Mouse (Mus musculus) CH12.LX (cell line): ENCODE measurements around the gene Foxp1. TPM values are rescaled to one million over a fixed set of nuclear protein-coding genes. Genes with fewer than 3 reads are reported as not detected.

Experiments used
- DNase-seq: peaks from one replicate; pipeline ENCODE4 v3.0.0-alpha.2; 2013; ENCODE audit errors: extremely low read depth
- H3K27ac ChIP-seq: 2 replicates; pipeline ENCODE4 v1.5.1; 2012; ENCODE audit warnings: low read depth, mild to moderate bottlenecking, control low read depth, moderate library complexity; ENCODE audit not compliant: insufficient read depth
- H3K27me3 ChIP-seq: replicated peaks from 2 replicates; pipeline ENCODE3; 2012; ENCODE audit warnings: inconsistent platforms
- H3K36me3 ChIP-seq, 2 experiments: replicated peaks in 1 of 2; 2 replicates each; pipeline versions ENCODE3 to v1.6.1; 2012; ENCODE audit warnings: inconsistent platforms in 1 of 2, low read length in 1 of 2, mild to moderate bottlenecking in 1 of 2, mixed read lengths in 1 of 2, moderate library complexity in 1 of 2; ENCODE audit not compliant: control insufficient read depth in 1 of 2, insufficient read depth in 1 of 2
- H3K4me1 ChIP-seq, 2 experiments: 2 replicates each; pipeline ENCODE4 v1.6.1; 2012; ENCODE audit warnings: inconsistent platforms in 1 of 2, moderate library complexity in 1 of 2; ENCODE audit not compliant: insufficient read depth in 2 of 2, control insufficient read depth in 1 of 2
- H3K4me2 ChIP-seq: 2 replicates; pipeline ENCODE4 v1.6.1; 2012; ENCODE audit warnings: low read depth, mild to moderate bottlenecking, control low read depth; ENCODE audit not compliant: poor library complexity, insufficient read depth, severe bottlenecking
- H3K4me3 ChIP-seq, 3 experiments: fragments of 150-350 bp in 1 of 3; sonication (generic) in 1 of 3; replicated peaks in 1 of 3; 2 replicates each; pipeline versions ENCODE3 to v1.5.1; 2011 to 2012; ENCODE audit warnings: low read depth in 2 of 3, low read length in 2 of 3, mild to moderate bottlenecking in 2 of 3, moderate library complexity in 2 of 3, control low read depth in 1 of 3, improper control_type of control experiment in 1 of 3, inconsistent platforms in 1 of 3, mixed read lengths in 1 of 3; ENCODE audit not compliant: poor library complexity in 1 of 3
- H3K79me2 ChIP-seq: replicated peaks from 2 replicates; pipeline ENCODE4 v1.6.1; 2012; ENCODE audit warnings: mild to moderate bottlenecking, moderate library complexity; ENCODE audit not compliant: control insufficient read depth, poor library complexity, insufficient read depth, severe bottlenecking; ENCODE audit errors: extremely low read depth
- H3K9ac ChIP-seq: 2 replicates; pipeline ENCODE4 v1.6.1; 2012; ENCODE audit warnings: low read depth, mild to moderate bottlenecking, control low read depth, moderate library complexity; ENCODE audit not compliant: insufficient read depth
- H3K9me3 ChIP-seq: replicated peaks from 2 replicates; pipeline ENCODE3; 2012; ENCODE audit warnings: low read length, inconsistent platforms, mixed read lengths
- E2F4 ChIP-seq: IDR thresholded peaks from 2 replicates; pipeline ENCODE4 v1.6.1; 2011; ENCODE audit warnings: low read depth, low read length, improper control_type of control experiment; ENCODE audit not compliant: insufficient replicate concordance
- ELF1 ChIP-seq: IDR thresholded peaks from 2 replicates; pipeline ENCODE4 v1.6.1; 2014; ENCODE audit warnings: low read depth, mild to moderate bottlenecking, inconsistent platforms, low read length, improper control_type of control experiment
- EP300 ChIP-seq: IDR thresholded peaks from 2 replicates; pipeline ENCODE4 v1.6.1; 2011; ENCODE audit warnings: low read length, improper control_type of control experiment
- ETS1 ChIP-seq: conservative IDR thresholded peaks from 2 replicates; pipeline ENCODE4 v1.6.1; 2012; ENCODE audit warnings: low read depth, mild to moderate bottlenecking, inconsistent platforms, low read length, improper control_type of control experiment, moderate library complexity
- GABPA ChIP-seq: IDR thresholded peaks from 2 replicates; pipeline ENCODE4 v1.6.1; 2012; ENCODE audit warnings: low read depth, low read length, improper control_type of control experiment, inconsistent platforms; ENCODE audit not compliant: insufficient replicate concordance
- IRF4 ChIP-seq: IDR thresholded peaks from 2 replicates; pipeline ENCODE4 v1.6.1; 2014; ENCODE audit warnings: low read depth, mild to moderate bottlenecking, inconsistent platforms, low read length, improper control_type of control experiment
- JUN ChIP-seq: IDR thresholded peaks from 2 replicates; pipeline ENCODE4 v1.6.1; 2011; ENCODE audit warnings: low read depth, mild to moderate bottlenecking, low read length, improper control_type of control experiment, moderate library complexity; ENCODE audit not compliant: insufficient read depth
- MAFK ChIP-seq: IDR thresholded peaks from 2 replicates; pipeline ENCODE4 v1.6.1; 2011; ENCODE audit warnings: low read length, improper control_type of control experiment; ENCODE audit not compliant: insufficient replicate concordance
- MAX ChIP-seq: IDR thresholded peaks from 2 replicates; pipeline ENCODE4 v1.6.1; 2011; ENCODE audit warnings: low read length, improper control_type of control experiment
- MAZ ChIP-seq: IDR thresholded peaks from 2 replicates; pipeline ENCODE4 v1.6.1; 2012; ENCODE audit warnings: low read depth, mild to moderate bottlenecking, inconsistent platforms, low read length, improper control_type of control experiment, moderate library complexity
- MYC ChIP-seq: IDR thresholded peaks from 2 replicates; pipeline ENCODE4 v1.6.1; 2011; ENCODE audit warnings: low read depth, mild to moderate bottlenecking, improper control_type of control experiment, low read length
- NELFE ChIP-seq: IDR thresholded peaks from 2 replicates; pipeline ENCODE4 v1.6.1; 2011; ENCODE audit warnings: low read depth, low read length, improper control_type of control experiment
- PAX5 ChIP-seq: IDR thresholded peaks from 2 replicates; pipeline ENCODE4 v1.6.1; 2012; ENCODE audit warnings: low read length, inconsistent platforms, mixed read lengths
- POLR2AphosphoS2 ChIP-seq: IDR thresholded peaks from 2 replicates; pipeline ENCODE4 v1.6.1; 2011; ENCODE audit warnings: low read depth, low read length, improper control_type of control experiment
- SIN3A ChIP-seq: IDR thresholded peaks from 2 replicates; pipeline ENCODE4 v1.6.1; 2012; ENCODE audit warnings: low read length, improper control_type of control experiment, inconsistent platforms
- TBP ChIP-seq: conservative IDR thresholded peaks from 2 replicates; pipeline ENCODE4 v1.6.1; 2011; ENCODE audit warnings: low read depth, low read length, improper control_type of control experiment
- USF2 ChIP-seq: conservative IDR thresholded peaks from 2 replicates; pipeline ENCODE4 v1.6.1; 2011; ENCODE audit warnings: low read depth, low read length, improper control_type of control experiment
- ZKSCAN1 ChIP-seq: IDR thresholded peaks from 2 replicates; pipeline ENCODE4 v1.6.1; 2012; ENCODE audit warnings: low read depth, inconsistent platforms, low read length, improper control_type of control experiment, borderline replicate concordance
- ZMIZ1 ChIP-seq: IDR thresholded peaks from 2 replicates; pipeline ENCODE4 v1.6.1; 2012; ENCODE audit warnings: low read depth, mild to moderate bottlenecking, inconsistent platforms, low read length, improper control_type of control experiment
- ZNF384 ChIP-seq: IDR thresholded peaks from 2 replicates; pipeline ENCODE4 v1.6.1; 2012; ENCODE audit warnings: low read depth, low read length, improper control_type of control experiment, inconsistent platforms
- dilution Hi-C: fragments of 300-500 bp; cut with MboI; formaldehyde crosslinking; loops from 2 replicates; pipeline ENCODE4 v1.14.3; 2020; ENCODE audit warnings: low sequenced_read_pairs; ENCODE audit not compliant: extremely low pct_unique_long_range_greater_than_20kb, extremely low pct_ligation_motif_present
- in situ Hi-C: fragments of 300-500 bp; cut with MboI; formaldehyde crosslinking; loops from 3 replicates; pipeline ENCODE4 v1.14.3; 2019; ENCODE audit warnings: low sequenced_read_pairs, low pct_ligation_motif_present, low pct_unique_long_range_greater_than_20kb, mixed read lengths
- polyA plus RNA-seq: library from polyadenylated mRNA; unstranded; fragments of >175 nt; gene quantifications from 2 replicates; pipeline ENCODE4 v1.2.1, GENCODE M21; 2012; ENCODE audit warnings: low read depth; ENCODE audit not compliant: insufficient read length
- total RNA-seq, 2 experiments: library from RNA; depleted of rRNA; stranded (reverse); fragments of 300-350 nt in 1 of 2; fragments of >200 nt in 1 of 2; gene quantifications; 2 replicates each; pipeline ENCODE4 v1.2.3; 2012 to 2014

Gene Foxp1
- total and polyA plus RNA-seq, 3 experiments = 66.5 to 105 (median 87.4) TPM

DNA sequence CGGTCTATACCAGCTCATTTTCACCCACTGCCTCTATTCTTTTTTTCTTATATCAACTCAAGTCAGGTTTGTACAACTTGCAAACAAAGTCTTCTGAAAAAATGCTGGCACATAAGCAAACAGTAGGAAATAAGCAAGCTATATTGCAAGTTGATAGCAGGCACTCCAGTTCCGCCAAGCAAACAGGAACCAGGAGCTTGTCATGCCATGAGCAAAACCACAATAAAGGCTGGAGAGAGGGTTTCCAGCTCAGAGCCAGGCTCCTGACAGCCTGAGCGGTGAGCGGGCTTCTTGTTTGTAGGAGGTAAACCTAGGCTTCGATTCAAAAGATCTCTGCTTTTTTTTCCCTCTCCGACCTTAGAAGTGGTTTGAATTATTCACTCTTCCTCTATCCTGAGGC is 546.6 kb downstream of the Foxp1 start:
- dilution Hi-C loops (no loop called here), in situ Hi-C loops (no loop called here)
- H3K4me3 ChIP-seq = no peak overlapping the region
- no peaks in the 10 kb centered on the region for H3K27me3 ChIP-seq
- H3K27ac ChIP-seq = no peak overlapping the region
- H3K9ac ChIP-seq = no peak overlapping the region
- no peaks in the 10 kb centered on the region for H3K9me3 ChIP-seq
- peaks cover 31% of the 10 kb centered on the region for H3K79me2 ChIP-seq
- DNase-seq = no peak
- H3K4me1 ChIP-seq = peaks cover 9 to 36% of the 10 kb centered on the region in 2 experiments; a peak in 3 of 4 replicates
- TF ChIP-seq IRF4 (no peak), PAX5 (no peak), ZMIZ1 (no peak), NELFE (no peak), MAZ (no peak), SIN3A (no peak), TBP (no peak), ELF1 (no peak), MAFK (no peak), ZKSCAN1 (no peak), EP300 (no peak), POLR2AphosphoS2 (no peak), USF2 (no peak), ETS1 (no peak), MAX (no peak)
- H3K4me2 ChIP-seq = no peak overlapping the region
- H3K36me3 ChIP-seq = peaks cover 71 to 93% of the 10 kb centered on the region in 2 experiments

DNA sequence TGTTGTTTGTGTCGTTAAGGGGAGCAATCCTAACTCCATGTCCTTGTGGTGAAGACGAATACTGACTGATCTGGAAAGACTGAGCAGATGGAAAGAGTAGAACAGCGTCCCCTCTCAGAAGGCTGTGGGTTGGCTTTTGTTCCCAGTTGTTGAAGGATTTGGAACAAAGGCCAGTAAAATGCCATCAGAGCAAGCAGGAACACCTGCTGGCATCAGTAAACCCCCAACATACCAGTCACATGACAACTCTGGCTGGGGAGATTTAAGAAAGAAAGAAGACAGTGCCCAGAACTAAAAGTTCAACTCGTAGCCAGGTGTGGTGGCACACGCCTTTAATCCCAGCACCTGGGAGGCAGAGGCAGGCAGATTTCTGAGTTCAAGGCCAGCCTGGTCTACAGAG is 549.1 kb downstream of the Foxp1 start:
- Histone ChIP-seq H3K4me2 (no peak overlapping the region), H3K4me1 (peaks cover 2 to 24% of the 10 kb centered on the region in 2 experiments; a peak in 3 of 4 replicates), H3K27ac (no peak overlapping the region), H3K4me3 (no peak overlapping the region), H3K27me3 (no peaks in the 10 kb centered on the region), H3K9me3 (no peaks in the 10 kb centered on the region), H3K79me2 (peaks cover 13% of the 10 kb centered on the region), H3K36me3 (peaks cover 68 to 94% of the 10 kb centered on the region in 2 experiments), H3K9ac (no peak overlapping the region)
- TF ChIP-seq SIN3A (no peak), ZNF384 (no peak), E2F4 (no peak), ZMIZ1 (no peak), ELF1 (no peak), MAFK (no peak), MYC (no peak), GABPA (no peak), MAZ (no peak), JUN (no peak)
- dilution Hi-C loops (no loop called here), in situ Hi-C loops (no loop called here)
- DNase-seq = no peak
